In genomic region chr4:151983560-151983959, GRCm38 (mm10) we compare ENCODE assay signal across 11 mouse cellular contexts. TPM values are rescaled to one million over a fixed set of nuclear protein-coding genes. Genes with fewer than 3 reads are reported as not detected.
DNase-seq lines count a peak whose midpoint lies in the region; ATAC-seq lines count a peak whose summit lies in the region.
"Had no signal": no experiment of that assay in that cellular context is flagged by ENCODE, and none has a peak within 500 bp of the region (broad histone marks: within the 10 kb centered on the region; RNA-seq: fewer than 3 reads in every experiment).

No protein-coding gene starts in this region.

- no peaks in the 10 kb centered on the region for H3K27me3 ChIP-seq in kidney, embryonic 15.5 days
- H3K27me3 ChIP-seq in embryonic facial prominence, embryonic 12.5 days: no peaks in the 10 kb centered on the region
- no peaks in the 10 kb centered on the region for H3K27me3 ChIP-seq in limb, embryonic 13.5 days

- H3K4me1 ChIP-seq in kidney, embryonic 15.5 days: peaks cover 44% of the 10 kb centered on the region
- H3K4me1 ChIP-seq in embryonic facial prominence, embryonic 12.5 days: peaks cover 24% of the 10 kb centered on the region
- H3K4me1 ChIP-seq in limb, embryonic 13.5 days: peaks cover 24% of the 10 kb centered on the region

- peak; percentile 61 for ATAC-seq in kidney, embryonic 15.5 days (replicated peaks; ENCODE audit: low FRiP score)
- peak; percentile 23; the same call in 1 of the 2 replicates for ATAC-seq in embryonic facial prominence, embryonic 12.5 days (ENCODE audit: insufficient number of reproducible peaks, insufficient read depth, low FRiP score, low TSS enrichment)
- ATAC-seq in limb, embryonic 13.5 days (ENCODE audit: low FRiP score, low read depth): peak; percentile 51
- no peak for ATAC-seq in erythroblast, adult 5-6 weeks (replicated peaks; ENCODE audit: low FRiP score, poor library complexity, severe bottlenecking)
- ATAC-seq: forebrain, embryonic 16.5 days had no signal

- no peaks in the 10 kb centered on the region for H3K9me3 ChIP-seq in kidney, embryonic 15.5 days (replicated peaks)
- no peaks in the 10 kb centered on the region for H3K9me3 ChIP-seq in embryonic facial prominence, embryonic 12.5 days
- no peaks in the 10 kb centered on the region for H3K9me3 ChIP-seq in limb, embryonic 13.5 days

- 27% methylated on average over 8 of the region's 9 CpGs for WGBS in kidney, embryonic 15.5 days
- 21% methylated on average over 8 of the region's 9 CpGs for WGBS in embryonic facial prominence, embryonic 12.5 days
- WGBS in limb, embryonic 13.5 days: 31% methylated on average over 8 of the region's 9 CpGs

- peak; percentile 40 for DNase-seq in adrenal gland, postnatal 14 days
- no peak for DNase-seq in adrenal gland, adult (ENCODE audit: inconsistent age in 2 of 2, low spot score in 1 of 2)
- DNase-seq in kidney, adult 9 months: no peak
- DNase-seq in urinary bladder, postnatal 36 days (ENCODE audit: low spot score in 2 of 2): no peak
- DNase-seq: cerebellum, adult 11 months had no signal

- H3K4me3 ChIP-seq in kidney, embryonic 15.5 days (replicated peaks): no peak overlapping the region
- no peak overlapping the region for H3K4me3 ChIP-seq in embryonic facial prominence, embryonic 12.5 days
- H3K4me3 ChIP-seq in limb, embryonic 13.5 days: peak overlapping the region; percentile 11; the same call in 1 of the 2 replicates

- H3K36me3 ChIP-seq in kidney, embryonic 15.5 days: peaks cover 41% of the 10 kb centered on the region
- H3K36me3 ChIP-seq in embryonic facial prominence, embryonic 12.5 days: peaks cover 49% of the 10 kb centered on the region
- peaks cover 64% of the 10 kb centered on the region for H3K36me3 ChIP-seq in limb, embryonic 13.5 days

- 0 out of 2 replicates have a peak overlapping the region, but pooled peaks have one; percentile 11 for H3K9ac ChIP-seq in kidney, embryonic 15.5 days
- H3K9ac ChIP-seq in embryonic facial prominence, embryonic 12.5 days: no peak overlapping the region; the same call in 1 of the 2 replicates
- H3K9ac ChIP-seq in limb, embryonic 13.5 days: no peak overlapping the region

- no peak overlapping the region for H3K4me2 ChIP-seq in kidney, embryonic 15.5 days
- H3K4me2 ChIP-seq in embryonic facial prominence, embryonic 12.5 days (replicated peaks): no peak overlapping the region
- no peak overlapping the region for H3K4me2 ChIP-seq in limb, embryonic 13.5 days (replicated peaks)

- peak overlapping the region; percentile 52 for H3K27ac ChIP-seq in kidney, embryonic 15.5 days
- peak overlapping the region; percentile 23; the same call in 1 of the 2 replicates for H3K27ac ChIP-seq in embryonic facial prominence, embryonic 12.5 days
- H3K27ac ChIP-seq in limb, embryonic 13.5 days: no peak overlapping the region
- H3K27ac ChIP-seq: macrophage had no signal

RNA-seq across cellular contexts. Expression of gene Thap3, which starts 5.2 kb away (rescaled TPM):
- 15.2 and 15.5 TPM in 2 replicates for total RNA-seq in adrenal gland, postnatal 14 days (2021)
- 39.2 and 44.8 TPM in 2 replicates for polyA plus RNA-seq in kidney, embryonic 15.5 days (2015; fragmentation: Nextera tagmentation; extraction: Ambion mirVana)
- polyA plus RNA-seq in embryonic facial prominence, embryonic 12.5 days (2016; fragmentation: Nextera tagmentation; extraction: Ambion mirVana): 45.2 and 45.6 TPM in 2 replicates
- 51.0 and 56.4 TPM in 2 replicates for polyA plus RNA-seq in limb, embryonic 13.5 days (2015; fragmentation: Nextera tagmentation; extraction: Ambion mirVana)
- total RNA-seq in erythroblast, adult 5-6 weeks (2015; ENCODE audit: low replicate concordance): 0.58 and 2.1 TPM in 2 replicates
- 0.84 TPM in 1 of 2 replicates, not detected in the other for total RNA-seq in erythroblast, adult 5-6 weeks (2017; ENCODE audit: low replicate concordance)

RNA-seq across cellular contexts. Expression of gene Phf13, which starts 12.5 kb away (rescaled TPM):
- total RNA-seq in adrenal gland, postnatal 14 days (2021): 15.6 and 16.0 TPM in 2 replicates
- 31.2 and 32.1 TPM in 2 replicates for polyA plus RNA-seq in kidney, embryonic 15.5 days (2015; fragmentation: Nextera tagmentation; extraction: Ambion mirVana)
- 42.2 and 44.3 TPM in 2 replicates for polyA plus RNA-seq in embryonic facial prominence, embryonic 12.5 days (2016; fragmentation: Nextera tagmentation; extraction: Ambion mirVana)
- polyA plus RNA-seq in limb, embryonic 13.5 days (2015; fragmentation: Nextera tagmentation; extraction: Ambion mirVana): 39.2 and 40.8 TPM in 2 replicates
- total RNA-seq in erythroblast, adult 5-6 weeks (2015; ENCODE audit: low replicate concordance): 0.42 and 1.9 TPM in 2 replicates
- total RNA-seq in erythroblast, adult 5-6 weeks (2017; ENCODE audit: low replicate concordance): 0.85 and 0.98 TPM in 2 replicates

RNA-seq across cellular contexts. Expression of gene Klhl21, which starts 25.0 kb away (rescaled TPM):
- 18.7 TPM in 2 replicates for total RNA-seq in adrenal gland, postnatal 14 days (2021)
- 11.7 and 12.5 TPM in 2 replicates for polyA plus RNA-seq in kidney, embryonic 15.5 days (2015; fragmentation: Nextera tagmentation; extraction: Ambion mirVana)
- 13.0 and 13.5 TPM in 2 replicates for polyA plus RNA-seq in embryonic facial prominence, embryonic 12.5 days (2016; fragmentation: Nextera tagmentation; extraction: Ambion mirVana)
- 14.3 and 14.7 TPM in 2 replicates for polyA plus RNA-seq in limb, embryonic 13.5 days (2015; fragmentation: Nextera tagmentation; extraction: Ambion mirVana)
- total RNA-seq in erythroblast, adult 5-6 weeks (2015; ENCODE audit: low replicate concordance): 0.77 and 2.3 TPM in 2 replicates
- total RNA-seq in erythroblast, adult 5-6 weeks (2017; ENCODE audit: low replicate concordance): 2.7 and 4.2 TPM in 2 replicates

RNA-seq across cellular contexts. Expression of gene Zbtb48, which starts 43.9 kb away (rescaled TPM):
- total RNA-seq in adrenal gland, postnatal 14 days (2021): 10.6 and 11.3 TPM in 2 replicates
- 17.7 and 23.8 TPM in 2 replicates for polyA plus RNA-seq in kidney, embryonic 15.5 days (2015; fragmentation: Nextera tagmentation; extraction: Ambion mirVana)
- polyA plus RNA-seq in embryonic facial prominence, embryonic 12.5 days (2016; fragmentation: Nextera tagmentation; extraction: Ambion mirVana): 25.3 and 30.2 TPM in 2 replicates
- 20.7 and 21.4 TPM in 2 replicates for polyA plus RNA-seq in limb, embryonic 13.5 days (2015; fragmentation: Nextera tagmentation; extraction: Ambion mirVana)
- total RNA-seq in erythroblast, adult 5-6 weeks (2015; ENCODE audit: low replicate concordance): 2.7 and 2.9 TPM in 2 replicates
- 2.9 and 4.2 TPM in 2 replicates for total RNA-seq in erythroblast, adult 5-6 weeks (2017; ENCODE audit: low replicate concordance)

RNA-seq across cellular contexts. Expression of gene Dnajc11, which starts 50.1 kb away (rescaled TPM):
- 117 and 122 TPM in 2 replicates for total RNA-seq in adrenal gland, postnatal 14 days (2021)
- 77.6 and 78.3 TPM in 2 replicates for polyA plus RNA-seq in kidney, embryonic 15.5 days (2015; fragmentation: Nextera tagmentation; extraction: Ambion mirVana)
- polyA plus RNA-seq in embryonic facial prominence, embryonic 12.5 days (2016; fragmentation: Nextera tagmentation; extraction: Ambion mirVana): 78.2 and 86.6 TPM in 2 replicates
- polyA plus RNA-seq in limb, embryonic 13.5 days (2015; fragmentation: Nextera tagmentation; extraction: Ambion mirVana): 73.7 and 76.4 TPM in 2 replicates
- 17.1 and 26.3 TPM in 2 replicates for total RNA-seq in erythroblast, adult 5-6 weeks (2015; ENCODE audit: low replicate concordance)
- 39.4 and 50.2 TPM in 2 replicates for total RNA-seq in erythroblast, adult 5-6 weeks (2017; ENCODE audit: low replicate concordance)
